Comparison of ENCODE assay signal across 10 mouse cellular contexts in genomic region chr14:12056912-12057524, GRCm38 (mm10).
"Had no signal": no experiment of that assay in that cellular context is flagged by ENCODE, and none has a peak within 500 bp of the region (broad histone marks: within the 10 kb centered on the region; RNA-seq: fewer than 3 reads in every experiment).

No protein-coding gene starts in this region.

- H3K4me1 ChIP-seq: midbrain, embryonic 15.5 days had no signal

- H3K27me3 ChIP-seq: kidney, embryonic 15.5 days; limb, embryonic 13.5 days; midbrain, embryonic 15.5 days had no signal

- H3K9ac ChIP-seq: kidney, embryonic 15.5 days; limb, embryonic 13.5 days; liver, embryonic 14.5 days; midbrain, embryonic 15.5 days had no signal

- DNase-seq: left cerebral cortex, postnatal 4 days; lung, adult 18-20 months; right cerebral cortex, postnatal 4 days; spleen, adult 18-20 months; thymus, adult 18-20 months; thymus, postnatal 14 days had no signal

- H3K9me3 ChIP-seq: kidney, embryonic 15.5 days; limb, embryonic 13.5 days; midbrain, embryonic 15.5 days had no signal

- H3K4me2 ChIP-seq: kidney, embryonic 15.5 days; limb, embryonic 13.5 days; midbrain, embryonic 15.5 days had no signal

- H3K27ac ChIP-seq: kidney, embryonic 15.5 days; limb, embryonic 13.5 days; liver, embryonic 14.5 days; midbrain, embryonic 15.5 days had no signal

- ATAC-seq: midbrain, embryonic 15.5 days had no signal

- H3K4me3 ChIP-seq: kidney, embryonic 15.5 days; limb, embryonic 13.5 days; midbrain, embryonic 15.5 days had no signal

- H3K36me3 ChIP-seq: kidney, embryonic 15.5 days; limb, embryonic 13.5 days; midbrain, embryonic 15.5 days had no signal
